Mouse (Mus musculus): ENCODE results near the gene Antxr1.

Gene Antxr1

GRCm38 (mm10) chr6:87130628-87131027 lies 205.0 kb downstream of the Antxr1 start:
- in situ Hi-C loops (cut with MboI; ENCODE audit: low pct_unique_long_range_greater_than_20kb in 1 of 2, low sequenced_read_pairs in 2 of 2, unreplicated experiment in 1 of 2), result no loop called here

GRCm38 (mm10) chr6:87129861-87130260 lies 205.8 kb downstream of the Antxr1 start:
- in situ Hi-C loops (cut with MboI; ENCODE audit: low pct_unique_long_range_greater_than_20kb in 1 of 2, low sequenced_read_pairs in 2 of 2, unreplicated experiment in 1 of 2), result no loop called here

GRCm38 (mm10) chr6:87127049-87127753 lies 208.4 kb downstream of the Antxr1 start:
- in situ Hi-C loops (cut with MboI; ENCODE audit: low pct_unique_long_range_greater_than_20kb in 1 of 2, low sequenced_read_pairs in 2 of 2, unreplicated experiment in 1 of 2), result no loop called here

GRCm38 (mm10) chr6:87123973-87124372 lies 211.6 kb downstream of the Antxr1 start:
- in situ Hi-C loops (cut with MboI; ENCODE audit: low pct_unique_long_range_greater_than_20kb in 1 of 2, low sequenced_read_pairs in 2 of 2, unreplicated experiment in 1 of 2), result loop anchor here in 1 of 2 experiments (25.0 kb wide), 1 partner anchor 163 kb away; no protein-coding TSS in a partner anchor

- in situ Hi-C loops (cut with MboI; ENCODE audit: low pct_unique_long_range_greater_than_20kb in 1 of 2, low sequenced_read_pairs in 2 of 2, unreplicated experiment in 1 of 2), result loop anchor here in 1 of 2 experiments (25.0 kb wide), 1 partner anchor 164 kb away; no protein-coding TSS in a partner anchor
Measured at GRCm38 (mm10) chr6:87123406-87123805, 212.2 kb downstream of the Antxr1 start.

- in situ Hi-C loops (cut with MboI; ENCODE audit: low pct_unique_long_range_greater_than_20kb in 1 of 2, low sequenced_read_pairs in 2 of 2, unreplicated experiment in 1 of 2), result loop anchor here in 1 of 2 experiments (25.0 kb wide), 1 partner anchor 165 kb away; no protein-coding TSS in a partner anchor
Measured at GRCm38 (mm10) chr6:87121961-87122360, 213.7 kb downstream of the Antxr1 start.

GRCm38 (mm10) chr6:87120661-87121060 lies 215.0 kb downstream of the Antxr1 start:
- in situ Hi-C loops (cut with MboI; ENCODE audit: low pct_unique_long_range_greater_than_20kb in 1 of 2, low sequenced_read_pairs in 2 of 2, unreplicated experiment in 1 of 2), result loop anchor here in 1 of 2 experiments (25.0 kb wide), 1 partner anchor 167 kb away; no protein-coding TSS in a partner anchor

GRCm38 (mm10) chr6:87119975-87120374 lies 215.6 kb downstream of the Antxr1 start:
- in situ Hi-C loops (cut with MboI; ENCODE audit: low pct_unique_long_range_greater_than_20kb in 1 of 2, low sequenced_read_pairs in 2 of 2, unreplicated experiment in 1 of 2), result loop anchor here in 1 of 2 experiments (25.0 kb wide), 1 partner anchor 167 kb away; no protein-coding TSS in a partner anchor

- in situ Hi-C loops (cut with MboI; ENCODE audit: low pct_unique_long_range_greater_than_20kb in 1 of 2, low sequenced_read_pairs in 2 of 2, unreplicated experiment in 1 of 2), result loop anchor here in 1 of 2 experiments (25.0 kb wide), 1 partner anchor 168 kb away; no protein-coding TSS in a partner anchor
Measured at GRCm38 (mm10) chr6:87119066-87119837, 216.4 kb downstream of the Antxr1 start.

- in situ Hi-C loops (cut with MboI; ENCODE audit: low pct_unique_long_range_greater_than_20kb in 1 of 2, low sequenced_read_pairs in 2 of 2, unreplicated experiment in 1 of 2), result loop anchor here in 1 of 2 experiments (25.0 kb wide), 1 partner anchor 171 kb away; no protein-coding TSS in a partner anchor
Measured at GRCm38 (mm10) chr6:87116596-87116995, 219.0 kb downstream of the Antxr1 start.

GRCm38 (mm10) chr6:87115981-87116380 lies 219.6 kb downstream of the Antxr1 start:
- in situ Hi-C loops (cut with MboI; ENCODE audit: low pct_unique_long_range_greater_than_20kb in 1 of 2, low sequenced_read_pairs in 2 of 2, unreplicated experiment in 1 of 2), result loop anchor here in 1 of 2 experiments (25.0 kb wide), 1 partner anchor 171 kb away; no protein-coding TSS in a partner anchor

GRCm38 (mm10) chr6:87112125-87112524 lies 223.5 kb downstream of the Antxr1 start:
- in situ Hi-C loops (cut with MboI; ENCODE audit: low pct_unique_long_range_greater_than_20kb in 1 of 2, low sequenced_read_pairs in 2 of 2, unreplicated experiment in 1 of 2), result loop anchor here in 1 of 2 experiments (25.0 kb wide), 1 partner anchor 175 kb away; no protein-coding TSS in a partner anchor

GRCm38 (mm10) chr6:87111493-87111892 lies 224.1 kb downstream of the Antxr1 start:
- in situ Hi-C loops (cut with MboI; ENCODE audit: low pct_unique_long_range_greater_than_20kb in 1 of 2, low sequenced_read_pairs in 2 of 2, unreplicated experiment in 1 of 2), result loop anchor here in 1 of 2 experiments (25.0 kb wide), 1 partner anchor 176 kb away; no protein-coding TSS in a partner anchor

- in situ Hi-C loops (cut with MboI; ENCODE audit: low pct_unique_long_range_greater_than_20kb in 1 of 2, low sequenced_read_pairs in 2 of 2, unreplicated experiment in 1 of 2), result loop anchor here (5.0 to 25.0 kb wide), 3 partner anchors 171 to 233 kb away; partner anchors contain the start of gene Antxr1 (in 1 of the 2)
Measured at GRCm38 (mm10) chr6:87104123-87104796, 231.4 kb downstream of the Antxr1 start, which contains the start of gene D6Ertd527e. Gene D6Ertd527e (plus strand): TSS chr6:87104746.

- in situ Hi-C loops (cut with MboI; ENCODE audit: low pct_unique_long_range_greater_than_20kb in 1 of 2, low sequenced_read_pairs in 2 of 2, unreplicated experiment in 1 of 2), result loop anchor here (5.0 to 25.0 kb wide), 3 partner anchors 171 to 234 kb away; partner anchors contain the start of gene Antxr1 (in 1 of the 2)
Measured at GRCm38 (mm10) chr6:87103314-87103713, 232.3 kb downstream of the Antxr1 start.

- in situ Hi-C loops (cut with MboI; ENCODE audit: low pct_unique_long_range_greater_than_20kb in 1 of 2, low sequenced_read_pairs in 2 of 2, unreplicated experiment in 1 of 2), result loop anchor here (5.0 to 25.0 kb wide), 3 partner anchors 172 to 235 kb away; partner anchors contain the start of gene Antxr1 (in 1 of the 2)
Measured at GRCm38 (mm10) chr6:87102421-87102911, 233.2 kb downstream of the Antxr1 start.

- in situ Hi-C loops (cut with MboI; ENCODE audit: low pct_unique_long_range_greater_than_20kb in 1 of 2, low sequenced_read_pairs in 2 of 2, unreplicated experiment in 1 of 2), result loop anchor here (5.0 to 25.0 kb wide), 3 partner anchors 173 to 235 kb away; partner anchors contain the start of gene Antxr1 (in 1 of the 2)
Measured at GRCm38 (mm10) chr6:87101955-87102353, 233.7 kb downstream of the Antxr1 start.

Measured in mouse embryonic stem cell (cell line).